11 mouse cellular contexts compared by ENCODE assay signal in the genomic region with DNA sequence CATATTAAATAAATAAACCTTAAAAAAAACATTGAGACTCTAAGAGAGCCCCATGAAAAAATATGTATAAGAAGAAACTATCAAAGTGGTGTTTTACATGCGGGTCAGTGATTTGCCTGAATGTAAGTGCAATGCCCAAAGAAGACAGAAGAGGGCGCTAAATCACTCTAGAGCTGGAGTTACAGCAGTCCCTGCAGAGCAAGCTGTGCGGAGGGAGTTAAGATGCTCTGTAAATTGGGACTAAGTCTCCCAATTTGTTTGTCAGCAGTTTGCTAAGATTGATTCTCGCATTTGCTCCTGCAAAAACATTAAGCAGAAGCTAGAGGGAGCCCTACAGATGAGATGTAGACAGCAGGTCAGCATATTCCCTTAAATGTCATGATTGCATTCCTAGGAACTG. TPM values are rescaled to one million over a fixed set of nuclear protein-coding genes. Genes with fewer than 3 reads are reported as not detected.
DNase-seq lines count a peak whose midpoint lies in the region; ATAC-seq and TF ChIP-seq lines count a peak whose summit lies in the region.
"Had no signal": no experiment of that assay in that cellular context is flagged by ENCODE, and none has a peak within 500 bp of the region (broad histone marks: within the 10 kb centered on the region; RNA-seq: fewer than 3 reads in every experiment).

No protein-coding gene starts in this region.

- H3K27me3 ChIP-seq in intestine, postnatal 0 days (replicated peaks; ENCODE audit: control insufficient read depth, insufficient read depth, low read length) = no peaks in the 10 kb centered on the region
- H3K27me3 ChIP-seq in intestine, embryonic 15.5 days (replicated peaks) = no peaks in the 10 kb centered on the region
- H3K27me3 ChIP-seq in hindbrain, embryonic 16.5 days (replicated peaks; ENCODE audit: control insufficient read depth, insufficient read depth, low read length) = no peaks in the 10 kb centered on the region
- H3K27me3 ChIP-seq: hindbrain, embryonic 15.5 days; midbrain, embryonic 12.5 days had no signal

- 78% methylated on average over 4 of the region's 4 CpGs for WGBS in intestine, postnatal 0 days
- 78% methylated on average over 4 of the region's 4 CpGs for WGBS in intestine, embryonic 15.5 days
- 77% methylated on average over 4 of the region's 4 CpGs for WGBS in hindbrain, embryonic 16.5 days

- no peak for ATAC-seq in intestine, postnatal 0 days
- ATAC-seq in intestine, embryonic 15.5 days = no peak
- no peak for ATAC-seq in hindbrain, embryonic 16.5 days

- no peak overlapping the region for H3K27ac ChIP-seq in intestine, postnatal 0 days (ENCODE audit: low read depth, low read length)
- H3K27ac ChIP-seq in intestine, embryonic 15.5 days = no peak overlapping the region
- H3K27ac ChIP-seq in hindbrain, embryonic 16.5 days (ENCODE audit: low read depth, low read length) = no peak overlapping the region
- H3K27ac ChIP-seq: hindbrain, embryonic 15.5 days; midbrain, embryonic 12.5 days had no signal

- peak; percentile 65 for DNase-seq in ES-CJ7 (ENCODE audit: low read depth, low spot score)
- peak; percentile 40 for DNase-seq in c-Kit-negative CD71-positive TER-119-positive erythroid progenitor cells, embryonic 14.5 days (ENCODE audit: low read depth, low spot score)
- DNase-seq in left cerebral cortex, postnatal 14 days (ENCODE audit: low spot score in 2 of 2) = peak; percentile 48 to 50
- DNase-seq in spleen, postnatal 10 days (ENCODE audit: low spot score in 2 of 2) = peak; percentile 40 to 73
- DNase-seq in urinary bladder, postnatal 10 days (ENCODE audit: low spot score) = no peak

- no peak overlapping the region for H3K4me3 ChIP-seq in intestine, postnatal 0 days (ENCODE audit: low read depth, low read length)
- H3K4me3 ChIP-seq in intestine, embryonic 15.5 days (replicated peaks) = no peak overlapping the region
- H3K4me3 ChIP-seq in hindbrain, embryonic 16.5 days (ENCODE audit: low read length) = no peak overlapping the region
- H3K4me3 ChIP-seq: hindbrain, embryonic 15.5 days; midbrain, embryonic 12.5 days had no signal

- H3K36me3 ChIP-seq in intestine, postnatal 0 days (ENCODE audit: control insufficient read depth, insufficient read depth) = no peaks in the 10 kb centered on the region
- H3K36me3 ChIP-seq in intestine, embryonic 15.5 days = no peaks in the 10 kb centered on the region
- no peaks in the 10 kb centered on the region for H3K36me3 ChIP-seq in hindbrain, embryonic 16.5 days (ENCODE audit: control insufficient read depth, insufficient read depth, low read length)
- H3K36me3 ChIP-seq: hindbrain, embryonic 15.5 days; midbrain, embryonic 12.5 days had no signal

- no peaks in the 10 kb centered on the region for H3K9me3 ChIP-seq in intestine, postnatal 0 days (ENCODE audit: control insufficient read depth)
- no peaks in the 10 kb centered on the region for H3K9me3 ChIP-seq in intestine, embryonic 15.5 days
- peaks cover 3% of the 10 kb centered on the region; the same call in 1 of the 2 replicates for H3K9me3 ChIP-seq in hindbrain, embryonic 16.5 days (ENCODE audit: control insufficient read depth, low read length)
- H3K9me3 ChIP-seq: hindbrain, embryonic 15.5 days; midbrain, embryonic 12.5 days had no signal

- no peak overlapping the region for H3K9ac ChIP-seq in intestine, postnatal 0 days (ENCODE audit: low read depth, low read length)
- no peak overlapping the region for H3K9ac ChIP-seq in intestine, embryonic 15.5 days
- H3K9ac ChIP-seq in hindbrain, embryonic 16.5 days (ENCODE audit: low read depth, low read length) = no peak overlapping the region
- H3K9ac ChIP-seq: hindbrain, embryonic 15.5 days; midbrain, embryonic 12.5 days had no signal

- H3K4me1 ChIP-seq in intestine, postnatal 0 days (replicated peaks; ENCODE audit: control insufficient read depth, insufficient read depth, low read length) = no peaks in the 10 kb centered on the region
- H3K4me1 ChIP-seq in intestine, embryonic 15.5 days (replicated peaks) = peaks cover 6% of the 10 kb centered on the region
- no peaks in the 10 kb centered on the region for H3K4me1 ChIP-seq in hindbrain, embryonic 16.5 days (ENCODE audit: control insufficient read depth, insufficient read depth, low read depth, low read length)
- H3K4me1 ChIP-seq: hindbrain, embryonic 15.5 days had no signal

- peak; percentile 58 for TF ChIP-seq CTCF in intestine, postnatal 0 days (IDR thresholded peaks at IDR 0.05; ENCODE audit: low read depth)

- intact Hi-C loops in left cerebral cortex, postnatal 14 days (cut with DNase I) = no loop called here

- no peak overlapping the region for H3K4me2 ChIP-seq in intestine, postnatal 0 days (replicated peaks; ENCODE audit: low read depth)
- H3K4me2 ChIP-seq in intestine, embryonic 15.5 days (replicated peaks) = no peak overlapping the region
- H3K4me2 ChIP-seq in hindbrain, embryonic 16.5 days (ENCODE audit: low read length) = no peak overlapping the region
- H3K4me2 ChIP-seq: hindbrain, embryonic 15.5 days; midbrain, embryonic 12.5 days had no signal

RNA-seq across cellular contexts. Expression of a gene that starts 37.3 kb away (rescaled TPM):
- polyA plus RNA-seq in intestine, postnatal 0 days (2015; fragmentation: Nextera tagmentation; extraction: Ambion mirVana) = not detected in 2 replicates
- polyA plus RNA-seq in intestine, embryonic 15.5 days (2015; fragmentation: Nextera tagmentation; extraction: Ambion mirVana) = not detected in 2 replicates
- total RNA-seq in left cerebral cortex, postnatal 14 days (2021) = under 1 TPM; 0.27 to 0.64 TPM
- polyA plus RNA-seq in hindbrain, embryonic 16.5 days (2015; fragmentation: Nextera tagmentation; extraction: Ambion mirVana) = 0.06 TPM in 1 of 2 replicates, not detected in the other
- polyA plus RNA-seq: embryonic facial prominence, embryonic 11.5 days; hindbrain, embryonic 15.5 days; midbrain, embryonic 12.5 days had no signal

RNA-seq across cellular contexts. Expression of a gene that starts 38.1 kb away (rescaled TPM):
- 60.7 and 63.1 TPM in 2 replicates for polyA plus RNA-seq in intestine, postnatal 0 days (2015; fragmentation: Nextera tagmentation; extraction: Ambion mirVana)
- 50.5 and 51.6 TPM in 2 replicates for polyA plus RNA-seq in intestine, embryonic 15.5 days (2015; fragmentation: Nextera tagmentation; extraction: Ambion mirVana)
- total RNA-seq in left cerebral cortex, postnatal 14 days (2021) = 10 to 100 TPM; 45.2 to 50.3 TPM
- polyA plus RNA-seq in hindbrain, embryonic 16.5 days (2015; fragmentation: Nextera tagmentation; extraction: Ambion mirVana) = 35.8 TPM in 2 replicates
